Mouse (Mus musculus) forebrain, embryonic 15.5 days (tissue): Measurements from ENCODE around the gene Cdk5rap1. TPM values are rescaled to one million over a fixed set of nuclear protein-coding genes. Genes with fewer than 3 reads are reported as not detected.
"Not testable (repeated sequence)": the region's sequence is repeated elsewhere in the genome, so short reads cannot be mapped to it uniquely, and the experiment has no call there.

Source experiments
- ATAC-seq: fragments of 200-750 bp; cut with Nextera tagmentation; replicated peaks from 2 replicates; pipeline ENCODE4 v1.8.0; 2017; ENCODE audit warnings: mild to moderate bottlenecking, moderate TSS enrichment, moderate library complexity
- H3K27ac ChIP-seq: fragments of 300-500 bp; sonication (generic); replicated peaks from 2 replicates; pipeline ENCODE4 v1.5.1; 2015; ENCODE audit warnings: mild to moderate bottlenecking, inconsistent platforms
- H3K27me3 ChIP-seq: fragments of 300-500 bp; sonication (generic); 2 replicates; pipeline ENCODE4 v1.6.1; 2015; ENCODE audit warnings: inconsistent platforms
- H3K36me3 ChIP-seq: fragments of 300-500 bp; sonication (generic); 2 replicates; pipeline ENCODE4 v1.6.1; 2015; ENCODE audit warnings: mild to moderate bottlenecking, inconsistent platforms
- H3K4me1 ChIP-seq: fragments of 300-500 bp; sonication (generic); 2 replicates; pipeline ENCODE4 v1.6.1; 2015; ENCODE audit warnings: inconsistent platforms
- H3K4me2 ChIP-seq: fragments of 300-500 bp; sonication (generic); replicated peaks from 2 replicates; pipeline ENCODE4 v1.6.1; 2015; ENCODE audit warnings: mild to moderate bottlenecking, inconsistent platforms
- H3K4me3 ChIP-seq: fragments of 300-500 bp; sonication (generic); 2 replicates; pipeline ENCODE4 v1.5.1; 2015; ENCODE audit warnings: mild to moderate bottlenecking, inconsistent platforms
- H3K9ac ChIP-seq: fragments of 300-500 bp; sonication (generic); replicated peaks from 2 replicates; pipeline ENCODE4 v1.6.1; 2015; ENCODE audit warnings: mild to moderate bottlenecking, inconsistent platforms
- H3K9me3 ChIP-seq: fragments of 300-500 bp; sonication (generic); 2 replicates; pipeline ENCODE4 v1.6.1; 2016; ENCODE audit warnings: inconsistent platforms
- WGBS: fragments of 180-500 bp; shearing (Covaris S2); methylation state at CpG from one replicate; pipeline ENCODE4 v1.1.7; 2015; ENCODE audit warnings: mixed read lengths; 5-methylcytosine and 5-hydroxymethylcytosine counted together
- polyA plus RNA-seq: library from polyadenylated mRNA; unstranded; fragments of >200 nt; fragmentation: Nextera tagmentation; extraction: Ambion mirVana; gene quantifications from 2 replicates; pipeline ENCODE4 v1.2.1, GENCODE M21; 2015

Cdk5rap1 gene
- polyA plus RNA-seq, 1 experiment from 2014 or later: 15.3 TPM

DNA sequence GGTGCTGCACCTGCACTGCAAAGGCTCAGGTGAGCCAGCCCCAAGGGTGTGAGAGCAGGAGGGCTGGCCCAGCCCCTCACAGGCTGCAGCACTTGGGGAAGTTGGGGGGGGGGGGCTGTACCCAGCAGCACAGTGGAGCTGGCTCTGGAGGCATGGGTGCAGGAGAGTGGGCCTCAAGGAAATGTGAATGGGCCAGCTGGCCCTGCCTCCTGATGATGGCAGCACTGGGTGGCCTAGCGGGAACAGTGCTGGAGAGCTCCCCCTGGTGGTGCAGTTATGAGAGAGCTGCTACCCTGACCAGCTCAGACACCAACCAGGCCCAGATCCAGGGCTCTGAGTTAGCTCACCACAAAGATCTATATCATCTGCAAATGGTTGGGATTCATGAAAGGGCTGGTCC, 72.3 kb downstream of the Cdk5rap1 start:
- no peaks in the 10 kb centered on the region for H3K4me1 ChIP-seq
- H3K4me2 ChIP-seq: no peak overlapping the region
- ATAC-seq: 0 out of 2 replicates have a peak, but pooled peaks have one; percentile 29
- no peaks in the 10 kb centered on the region for H3K36me3 ChIP-seq
- no peaks in the 10 kb centered on the region for H3K9me3 ChIP-seq
- 7% methylated on average over 1 of the region's 1 CpGs for WGBS
- no peak overlapping the region for H3K27ac ChIP-seq
- H3K9ac ChIP-seq: no peak overlapping the region
- H3K27me3 ChIP-seq: no peaks in the 10 kb centered on the region
- no peak overlapping the region for H3K4me3 ChIP-seq

- H3K27ac ChIP-seq, H3K4me1 ChIP-seq, H3K9me3 ChIP-seq, H3K9ac ChIP-seq, H3K4me2 ChIP-seq, H3K4me3 ChIP-seq, H3K27me3 ChIP-seq, H3K36me3 ChIP-seq, ATAC-seq: not testable (repeated sequence)
- WGBS: 2% methylated on average over 10 of the region's 10 CpGs
Measured at GRCm38 (mm10) chr2:154294746-154295145, 78.1 kb downstream of the Cdk5rap1 start.

DNA sequence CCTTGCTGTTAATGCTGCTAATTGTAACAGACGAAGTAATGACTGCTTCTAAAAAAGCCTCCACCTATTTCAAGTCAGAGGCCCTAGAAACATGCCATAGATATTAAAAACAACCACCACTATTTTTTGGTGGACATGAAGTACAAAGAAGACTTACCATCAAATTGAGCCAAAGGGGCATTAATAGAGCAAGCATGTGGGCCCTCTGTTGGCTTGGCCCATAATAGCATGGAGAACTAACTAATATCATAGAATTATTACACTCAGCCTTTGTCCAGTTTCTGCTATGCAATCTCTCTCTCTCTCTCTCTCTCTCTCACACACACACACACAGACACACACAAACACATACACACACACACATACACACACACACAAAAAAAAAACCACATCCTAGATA, 80.0 kb downstream of the Cdk5rap1 start:
- no peaks in the 10 kb centered on the region for H3K36me3 ChIP-seq
- H3K4me3 ChIP-seq: no peak overlapping the region
- 90% methylated on average over 1 of the region's 1 CpGs for WGBS
- H3K4me1 ChIP-seq: no peaks in the 10 kb centered on the region
- H3K27ac ChIP-seq: no peak overlapping the region
- no peak for ATAC-seq
- no peaks in the 10 kb centered on the region for H3K9me3 ChIP-seq
- no peak overlapping the region for H3K4me2 ChIP-seq
- no peak overlapping the region for H3K9ac ChIP-seq
- H3K27me3 ChIP-seq: no peaks in the 10 kb centered on the region

GRCm38 (mm10) chr2:154291866-154292265, 80.9 kb downstream of the Cdk5rap1 start:
- not testable (repeated sequence) for H3K9me3 ChIP-seq, H3K9ac ChIP-seq, H3K4me3 ChIP-seq, ATAC-seq, H3K4me1 ChIP-seq, H3K36me3 ChIP-seq, H3K27ac ChIP-seq, H3K27me3 ChIP-seq, H3K4me2 ChIP-seq
- WGBS: 91% methylated on average over 3 of the region's 3 CpGs

Other genes with a start within 250 kb of the Cdk5rap1 start
- gene Bpifa3, start 242.7 kb downstream of the Cdk5rap1 start, polyA plus RNA-seq: not detected in 2 replicates
- gene Bpifa1, start 230.1 kb downstream of the Cdk5rap1 start, polyA plus RNA-seq: not detected in 2 replicates
- gene Bpifa5, start 210.4 kb downstream of the Cdk5rap1 start, polyA plus RNA-seq: not detected in 2 replicates
- 0.31 and 0.33 TPM in 2 replicates for gene Bpifb1, start 182.2 kb downstream of the Cdk5rap1 start, polyA plus RNA-seq
- gene Bpifb5, start 149.3 kb downstream of the Cdk5rap1 start, polyA plus RNA-seq: 0.43 TPM in 1 of 2 replicates, not detected in the other
- gene Bpifb9a, start 115.2 kb downstream of the Cdk5rap1 start, polyA plus RNA-seq: not detected in 2 replicates
- gene Bpifb9b, start 65.8 kb downstream of the Cdk5rap1 start, polyA plus RNA-seq: not detected in 2 replicates
- gene Snta1, start 35.1 kb upstream of the Cdk5rap1 start, polyA plus RNA-seq: 9.2 and 11.1 TPM in 2 replicates
- 78.0 and 82.3 TPM in 2 replicates for gene Cbfa2t2, start 63.5 kb upstream of the Cdk5rap1 start, polyA plus RNA-seq
- gene 1700003F12Rik, start 174.1 kb upstream of the Cdk5rap1 start, polyA plus RNA-seq: 1.9 and 2.6 TPM in 2 replicates
- 0.59 and 0.88 TPM in 2 replicates for gene Actl10, start 178.8 kb upstream of the Cdk5rap1 start, polyA plus RNA-seq
- 22.2 and 27.8 TPM in 2 replicates for gene Necab3, start 185.9 kb upstream of the Cdk5rap1 start, polyA plus RNA-seq
- gene E2f1, start 196.9 kb upstream of the Cdk5rap1 start, polyA plus RNA-seq: 14.1 and 15.8 TPM in 2 replicates
- gene Pxmp4, start 230.7 kb upstream of the Cdk5rap1 start, polyA plus RNA-seq: 13.4 and 14.1 TPM in 2 replicates
- gene Zfp341, start 240.3 kb upstream of the Cdk5rap1 start, polyA plus RNA-seq: 2.7 and 3.6 TPM in 2 replicates
- 0.45 and 0.89 TPM in 2 replicates for gene 4930519P11Rik, start 240.4 kb upstream of the Cdk5rap1 start, polyA plus RNA-seq